Mouse (Mus musculus): ENCODE results near the gene Tenm1. TPM values are rescaled to one million over a fixed set of nuclear protein-coding genes. Genes with fewer than 3 reads are reported as not detected.
A peak's percentile ranks its signal among the peaks of the same experiment; 100 is the strongest.

Tenm1 gene
- total RNA-seq, 2 experiments from 2014 or later = 38.1 to 47.5 TPM

DNA sequence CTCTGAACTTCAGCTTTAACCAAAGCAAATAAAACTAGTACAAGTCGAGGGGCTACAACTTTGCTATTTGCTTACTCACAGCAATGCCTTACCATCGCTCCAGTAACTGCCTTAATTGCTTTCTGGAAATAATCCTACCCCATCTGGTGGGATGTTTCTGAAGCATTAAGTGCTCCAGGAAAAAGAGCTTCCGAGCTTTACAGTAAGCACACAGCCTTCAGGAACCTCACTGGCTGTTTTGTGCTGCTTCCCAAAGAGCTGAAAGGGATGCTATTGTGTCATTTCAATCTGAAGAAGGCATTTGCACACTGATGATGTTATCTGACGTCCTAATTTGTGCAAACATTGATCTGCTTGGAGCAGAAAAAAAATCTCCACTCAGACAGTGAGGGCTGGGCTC is 647.4 kb downstream of the Tenm1 start:
- no peak for DNase-seq

DNA sequence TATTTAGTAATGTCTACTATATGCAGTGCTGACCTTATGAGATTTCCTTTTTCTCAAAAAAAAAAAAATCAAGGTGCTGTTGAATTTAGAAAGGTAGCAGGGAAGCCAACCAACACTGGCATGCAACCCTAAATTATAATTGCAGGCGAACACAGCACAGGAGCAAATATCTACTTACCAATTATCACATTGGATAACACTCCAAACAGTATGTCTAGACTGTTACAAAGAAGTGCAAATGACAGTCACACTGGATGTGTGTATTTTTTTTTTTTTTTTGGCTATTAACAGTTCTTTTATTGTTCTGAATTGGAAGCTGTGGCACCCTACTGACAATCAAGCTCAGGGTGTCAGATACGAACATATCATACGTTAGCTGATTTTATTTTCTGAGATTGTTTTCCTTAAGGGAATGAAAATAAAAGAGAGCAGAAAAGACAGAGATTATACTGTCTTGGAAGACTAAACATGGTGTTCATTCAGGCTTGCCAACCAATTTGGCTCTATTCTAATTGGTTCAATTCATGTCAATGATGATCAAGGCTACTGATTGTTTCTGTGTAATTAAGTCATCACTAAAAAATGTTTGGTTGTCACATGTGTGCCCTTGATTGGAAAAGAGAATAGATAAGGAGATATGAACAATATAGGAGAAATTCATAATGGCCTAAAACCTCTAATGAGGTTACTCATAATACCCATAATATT is 710.7 kb downstream of the Tenm1 start:
- DNase-seq = no peak

DNA sequence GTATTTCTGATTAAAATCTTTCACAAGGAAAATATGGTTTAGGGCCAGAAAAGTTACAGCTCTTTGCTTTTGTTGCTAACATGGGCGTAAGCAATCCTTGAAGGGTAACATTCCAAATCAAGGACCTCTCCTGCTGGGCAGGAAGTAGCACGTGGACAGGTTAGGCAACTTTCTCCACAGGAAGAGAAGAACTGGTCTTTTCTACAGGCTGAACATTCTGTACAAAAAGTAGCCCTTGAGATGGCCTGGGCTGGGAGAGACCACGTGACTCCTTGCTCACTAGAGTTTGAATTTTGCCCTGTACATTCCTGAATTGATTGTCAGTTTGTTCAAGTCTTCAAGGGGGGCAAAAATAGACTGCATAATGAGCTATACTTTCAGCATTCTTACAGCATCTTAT is 728.6 kb downstream of the Tenm1 start:
- DNase-seq = no peak

DNA sequence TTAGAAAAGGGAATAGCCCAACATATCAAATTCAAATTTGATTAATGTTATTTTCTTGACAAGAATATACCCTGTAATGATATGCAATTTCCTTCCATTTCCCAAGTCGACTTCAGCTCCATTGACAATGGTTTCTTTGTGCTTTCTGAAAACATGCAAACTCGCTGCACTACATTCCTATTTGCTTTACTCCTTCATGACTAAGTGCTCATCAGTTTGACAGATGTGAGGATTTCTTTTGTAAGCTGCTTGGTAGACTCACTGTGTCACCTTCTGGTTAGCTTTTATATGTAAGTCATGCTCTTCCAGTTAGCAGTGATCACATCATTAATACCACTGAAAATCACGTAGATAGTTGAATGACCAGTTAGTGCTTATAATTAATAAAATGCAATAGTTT is 781.8 kb downstream of the Tenm1 start:
- no peak for DNase-seq

DNA sequence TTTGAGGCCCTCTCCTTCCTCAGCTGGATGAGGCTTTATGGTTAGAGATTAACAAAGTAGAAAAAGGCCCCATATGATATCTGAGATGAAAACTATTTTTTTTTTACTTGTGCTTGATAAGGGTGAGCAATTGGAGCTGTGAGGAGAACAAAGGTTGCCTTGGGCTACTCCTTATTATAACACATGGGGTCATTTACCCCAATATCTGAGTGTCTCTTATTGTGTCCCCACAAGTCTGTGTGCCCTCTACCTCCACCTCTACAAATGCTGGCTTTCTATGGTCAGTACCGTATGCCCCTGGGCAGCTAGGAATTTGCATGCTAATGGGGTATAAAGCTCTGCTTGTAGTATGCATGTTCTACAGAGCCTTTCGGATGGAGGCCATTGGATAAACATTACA is 848.4 kb downstream of the Tenm1 start:
- DNase-seq = no peak

DNA sequence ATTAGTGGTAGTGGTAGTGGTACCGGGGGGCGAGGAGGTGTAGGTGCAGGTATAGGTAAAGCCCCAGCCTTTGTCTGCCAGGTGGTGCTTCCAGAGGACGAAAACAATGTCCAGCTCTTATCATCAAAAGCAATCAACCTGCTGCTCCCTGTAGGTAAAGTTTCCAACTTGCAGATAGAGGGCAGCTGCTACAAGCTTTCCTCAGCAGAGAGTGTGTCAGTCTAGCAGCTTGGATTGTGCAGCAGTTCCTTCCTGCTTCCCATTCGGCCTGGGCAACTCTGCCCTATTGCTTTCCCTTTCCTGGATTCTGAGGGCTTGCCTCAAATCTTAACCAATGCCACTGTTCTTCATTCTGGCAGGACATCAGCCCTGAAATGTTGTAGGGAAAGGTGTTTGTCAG is 870.2 kb downstream of the Tenm1 start:
- no peak for DNase-seq

DNA sequence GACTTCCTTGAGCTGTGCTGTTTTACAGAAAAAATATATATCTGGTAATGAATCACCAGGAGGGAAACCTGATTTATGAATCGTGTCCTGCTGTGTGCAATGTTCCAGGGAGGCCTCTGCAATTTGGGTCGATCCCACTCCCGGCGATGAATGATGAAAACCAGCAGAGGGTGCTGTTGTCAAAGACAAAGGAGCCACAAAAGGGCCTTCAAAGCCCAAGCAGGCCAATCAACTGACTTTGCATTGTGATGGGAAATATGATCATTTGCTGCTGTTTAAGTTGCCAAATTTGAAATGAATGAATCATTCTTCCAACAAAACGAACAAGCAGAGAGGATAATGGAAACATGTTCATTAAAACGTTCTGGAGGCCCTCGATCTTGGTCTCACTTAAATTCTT is 871.6 kb downstream of the Tenm1 start:
- DNase-seq = peak; percentile 22 to 29

DNA sequence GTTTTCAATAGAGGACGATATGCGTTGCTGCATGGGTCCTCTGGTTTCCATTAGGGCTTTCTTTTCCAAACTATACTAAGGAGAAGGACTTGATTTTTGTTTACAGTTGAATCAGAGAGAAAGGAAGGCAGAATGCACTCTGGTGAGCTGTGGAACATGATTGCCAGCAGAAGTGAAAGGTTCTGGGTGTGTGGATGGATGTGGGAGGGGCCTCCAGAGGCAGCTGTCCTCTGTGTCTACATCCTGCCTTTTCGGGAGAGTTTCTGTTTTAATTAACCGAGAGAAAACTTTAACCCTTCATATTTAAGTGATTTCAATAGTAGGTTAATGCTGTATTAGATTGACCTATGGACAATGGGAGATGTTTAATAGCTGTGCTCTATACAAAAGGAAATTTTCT is 880.4 kb downstream of the Tenm1 start:
- DNase-seq = no peak

DNA sequence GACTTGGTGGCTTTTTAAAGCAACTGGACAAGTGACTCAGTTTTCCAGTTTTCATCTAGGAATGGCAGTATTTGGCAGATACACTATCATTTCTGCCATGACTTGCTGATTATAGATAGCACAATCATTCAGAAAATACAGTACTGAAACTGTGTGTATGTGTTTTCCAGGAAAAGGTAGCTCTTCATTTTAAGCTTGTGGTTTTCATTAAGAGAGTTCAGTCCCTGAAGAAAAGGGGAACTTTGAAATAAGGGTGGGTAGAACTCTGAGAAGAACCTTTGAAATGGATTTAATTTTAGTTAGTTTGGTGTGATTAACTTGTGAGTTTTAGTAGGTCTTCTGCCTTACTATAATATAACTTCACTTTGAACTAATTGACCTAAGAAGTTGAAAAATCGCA is 883.9 kb downstream of the Tenm1 start:
- DNase-seq = no peak

DNA sequence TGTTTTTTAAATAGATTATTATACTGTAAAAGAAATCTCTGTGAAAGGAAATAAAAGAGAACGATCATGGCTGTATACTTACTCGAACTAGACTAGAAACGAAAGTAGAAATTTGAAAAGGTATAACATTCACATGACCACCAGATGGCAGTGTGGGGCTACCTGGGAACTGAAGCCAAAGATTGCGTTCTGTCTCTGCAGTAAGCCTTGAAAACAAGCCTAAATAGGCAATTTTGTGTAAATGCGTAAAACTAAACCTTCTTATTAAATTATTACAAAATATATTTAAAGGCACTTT is 888.2 kb downstream of the Tenm1 start:
- peak; percentile 29 to 52 for DNase-seq

DNA sequence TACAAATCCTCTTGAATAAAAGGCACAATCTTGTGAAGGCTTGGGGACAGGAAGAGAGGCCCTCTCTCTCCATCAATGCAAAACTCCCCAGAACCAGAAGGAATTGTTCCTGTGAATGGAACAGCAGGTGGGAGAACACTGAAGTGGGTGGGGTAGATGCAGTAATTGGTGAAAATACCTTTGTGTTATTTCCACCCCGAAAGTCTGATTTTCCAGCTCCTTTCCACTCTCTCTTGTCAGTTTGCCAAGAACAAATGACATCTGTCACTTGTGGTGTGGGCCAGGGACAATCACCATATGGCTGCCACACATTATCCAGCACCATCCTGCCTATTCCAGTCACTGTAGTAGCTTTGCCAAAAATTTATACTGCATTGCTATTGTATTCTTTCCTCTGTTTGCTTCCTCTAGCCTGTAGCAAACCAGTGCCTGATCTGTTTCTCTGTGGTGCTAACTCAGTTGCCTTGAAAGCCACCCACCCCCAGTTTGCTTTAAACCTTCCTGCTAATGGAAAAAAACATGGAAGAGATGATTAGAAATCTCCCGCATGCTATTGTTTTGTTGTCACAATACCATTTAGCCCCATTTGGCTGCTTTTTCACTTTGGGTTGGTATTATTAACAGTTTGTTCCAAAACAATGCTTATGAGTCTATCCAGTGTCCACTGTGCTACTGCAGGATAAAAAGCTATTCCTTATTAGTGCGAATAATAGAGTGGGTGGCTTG is 888.7 kb downstream of the Tenm1 start:
- DNase-seq = peak; percentile 50 to 61

DNA sequence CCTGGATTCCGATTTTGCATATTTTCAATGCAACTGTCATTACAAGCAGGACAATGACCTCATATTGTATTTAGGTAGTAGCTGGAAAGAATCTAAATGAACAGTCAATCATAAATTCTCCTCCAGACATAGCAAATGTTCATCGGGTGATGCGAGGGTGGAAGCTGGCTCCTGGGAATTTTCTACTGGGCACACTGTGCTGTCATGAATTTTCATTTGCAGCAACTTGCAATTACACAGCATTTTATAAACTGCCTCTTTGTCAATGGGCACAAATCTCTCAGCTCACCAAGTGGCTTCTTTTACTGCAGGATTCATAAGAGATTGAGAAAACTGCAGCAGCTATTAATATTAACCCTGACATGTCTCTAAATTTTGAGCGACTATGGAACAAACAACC is 898.2 kb downstream of the Tenm1 start:
- no peak for DNase-seq

DNA sequence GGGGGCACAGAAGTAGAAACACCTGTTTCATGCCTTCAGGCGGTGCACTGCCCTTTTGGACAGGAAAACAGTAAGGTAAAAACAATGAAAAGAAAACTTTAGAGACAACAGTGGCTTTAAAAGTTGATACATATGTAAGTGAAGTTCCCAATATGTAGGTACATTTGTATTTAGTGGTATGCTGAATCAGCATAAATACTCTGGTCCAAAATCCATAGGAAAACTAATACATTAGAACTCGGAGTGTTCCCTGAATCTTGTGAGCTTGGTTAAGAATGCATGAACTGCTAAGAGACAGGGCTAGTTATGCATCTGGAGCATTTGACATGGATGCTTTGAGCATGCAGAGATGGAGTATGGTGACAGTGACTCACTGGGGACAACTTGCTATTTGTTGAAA is 906.1 kb downstream of the Tenm1 start:
- no peak for DNase-seq

DNA sequence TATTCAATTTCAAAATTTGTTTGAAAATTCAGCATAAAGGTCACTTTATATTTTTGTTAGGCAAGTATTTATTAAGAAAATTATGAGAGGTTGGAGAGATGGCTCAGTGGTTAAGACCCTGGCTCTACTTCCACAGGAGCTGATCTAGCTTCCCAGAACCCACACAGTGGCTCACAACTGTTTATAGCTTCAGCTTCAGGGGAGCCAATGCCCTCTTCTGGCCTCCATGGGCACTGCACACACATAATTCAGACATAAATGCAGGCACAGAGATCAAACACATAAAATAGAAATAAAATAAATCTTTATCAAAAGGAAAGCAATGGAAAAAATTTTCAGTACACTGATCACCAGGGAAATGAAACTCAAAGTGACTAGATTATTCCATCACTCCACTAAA is 916.4 kb downstream of the Tenm1 start:
- no peak for DNase-seq

DNA sequence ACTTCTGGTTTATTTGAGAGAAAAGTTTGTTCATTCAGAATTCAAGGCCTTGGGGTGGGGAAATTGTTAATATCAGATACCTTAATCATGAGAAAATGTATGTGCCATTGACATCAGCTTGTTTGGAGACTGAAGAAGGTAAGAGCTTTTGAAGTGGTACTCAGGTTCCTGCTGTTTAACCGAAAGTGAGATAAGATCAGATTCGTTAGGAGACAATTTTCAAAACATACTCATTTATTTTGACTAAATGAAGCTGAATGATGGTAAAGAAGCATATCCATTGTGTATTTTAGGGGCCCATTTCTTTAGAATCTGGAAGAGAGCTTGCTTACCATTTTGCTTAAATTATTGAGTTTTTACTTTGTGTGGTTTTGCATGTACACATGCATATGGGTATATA is 917.8 kb downstream of the Tenm1 start:
- DNase-seq = no peak

DNA sequence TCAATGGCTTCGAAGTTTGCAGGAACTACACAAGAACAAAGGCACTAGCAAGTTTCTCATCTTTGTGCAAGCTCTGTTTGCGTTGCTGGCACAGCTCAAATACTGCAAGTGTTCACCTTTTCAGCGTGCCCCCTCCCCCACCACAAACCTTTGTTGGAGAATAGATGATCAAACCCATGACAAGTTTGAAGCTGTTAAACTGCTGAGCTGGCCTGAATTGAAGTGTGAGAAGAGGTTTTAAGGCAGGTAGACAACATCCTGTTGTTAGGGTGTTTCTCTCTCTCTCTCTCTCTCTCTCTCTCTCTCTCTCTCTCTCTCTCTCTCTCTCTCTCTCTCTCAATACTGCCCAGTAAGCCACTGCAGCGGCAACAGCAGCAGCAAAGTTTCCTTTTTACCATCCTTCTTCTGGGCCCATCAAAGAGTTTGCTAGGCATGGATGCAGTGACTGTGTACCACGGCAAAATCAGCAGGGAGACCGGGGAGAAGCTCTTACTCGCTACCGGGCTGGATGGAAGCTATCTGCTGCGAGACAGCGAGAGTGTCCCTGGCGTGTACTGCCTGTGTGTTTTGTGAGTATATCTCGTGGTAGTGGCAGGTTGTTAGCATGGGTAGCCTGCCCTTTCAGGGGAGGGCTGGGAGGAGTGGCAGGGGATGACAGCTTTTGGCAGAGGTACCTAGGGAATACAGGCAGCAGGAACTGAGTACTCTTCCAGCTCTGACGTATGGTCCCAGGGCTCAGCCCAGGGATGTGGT is 926.5 kb downstream of the Tenm1 start, which contains the start of gene Sh2d1a:
Sh2d1a (plus strand) TSS at position 163 of the 753 bp plus-strand sequence.
- DNase-seq = no peak

DNA sequence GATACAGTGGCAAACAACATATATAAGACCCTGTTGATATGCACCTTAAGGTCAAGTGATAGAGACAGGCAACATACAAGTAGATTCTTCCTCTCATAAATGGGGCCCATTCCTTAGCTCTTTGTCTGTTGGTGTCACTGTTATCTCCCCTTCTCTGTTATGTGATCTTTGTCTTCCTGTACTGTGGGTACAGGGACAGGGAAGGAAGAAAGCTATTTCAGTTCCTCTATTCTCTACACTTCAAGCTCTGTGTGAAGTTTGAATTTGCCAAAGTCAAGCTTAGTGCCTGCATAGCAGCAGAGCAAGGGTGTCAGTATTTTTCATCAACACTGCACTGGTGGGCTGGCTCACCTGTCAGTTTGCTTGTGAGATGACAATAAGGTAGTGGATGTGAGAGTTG is 928.4 kb downstream of the Tenm1 start:
- DNase-seq = no peak

DNA sequence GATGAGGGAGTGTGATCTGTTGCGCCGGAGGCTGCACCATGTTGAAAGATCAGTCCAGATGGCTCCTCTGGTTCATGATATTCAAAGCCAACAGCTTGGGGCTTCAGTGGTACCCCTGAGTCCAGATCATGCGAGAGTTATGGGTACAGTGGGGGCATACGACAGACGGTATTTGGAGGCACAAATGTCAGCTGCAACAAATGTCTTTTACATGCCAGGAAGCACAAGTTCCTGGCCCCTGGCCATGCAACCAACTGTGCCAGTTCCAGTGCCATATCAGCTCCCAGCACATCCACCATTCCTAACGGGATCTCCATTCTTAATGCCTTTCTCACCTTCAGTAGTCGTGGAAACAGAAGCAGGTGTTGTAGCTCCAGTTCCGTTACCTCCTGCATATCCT is 938.6 kb downstream of the Tenm1 start:
- peak in 1 of 2 experiments; percentile 31 for DNase-seq

DNA sequence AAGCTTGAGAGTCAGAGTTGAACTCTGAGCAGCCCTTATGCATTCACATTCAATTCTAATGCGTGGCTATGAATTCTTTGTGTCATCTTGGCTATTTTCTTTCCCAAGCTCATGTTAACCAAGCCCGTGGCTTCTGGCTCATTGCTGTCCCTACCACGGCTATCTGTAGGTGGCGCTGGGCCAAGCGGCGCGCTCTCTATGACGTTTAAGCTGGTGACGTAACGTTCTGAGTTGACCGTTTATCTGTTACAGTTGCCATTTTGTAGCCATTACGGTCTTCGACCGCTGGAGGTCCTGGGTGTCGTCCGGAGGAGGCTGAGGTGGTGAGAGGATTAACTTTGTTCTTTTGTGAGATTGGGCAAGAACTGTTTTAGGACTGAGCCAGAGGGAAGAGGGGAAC is 939.5 kb downstream of the Tenm1 start, which contains the start of gene Tex13c2:
Tex13c2 (plus strand) TSS at position 246 of the 400 bp plus-strand sequence.
- no peak for DNase-seq

All from layer of hippocampus, postnatal 36 days (tissue).